Mouse (Mus musculus) kidney, adult 10 weeks (tissue): ENCODE data around the gene Hist1h2ad. TPM values are rescaled to one million over a fixed set of nuclear protein-coding genes. Genes with fewer than 3 reads are reported as not detected.

Experiments
- polyA plus RNA-seq: library from polyadenylated mRNA; stranded (reverse); fragments of 350-450 nt; fragmentation: Illumina TruSeq; extraction: RNeasy Lipid Tissue Mini Kit (QIAGEN cat#74804); gene quantifications from one replicate; pipeline ENCODE4 v1.2.3, GENCODE M21; 2014; ENCODE audit warnings: low read depth, low replicate concordance

Hist1h2ad gene
- polyA plus RNA-seq: not detected

DNA sequence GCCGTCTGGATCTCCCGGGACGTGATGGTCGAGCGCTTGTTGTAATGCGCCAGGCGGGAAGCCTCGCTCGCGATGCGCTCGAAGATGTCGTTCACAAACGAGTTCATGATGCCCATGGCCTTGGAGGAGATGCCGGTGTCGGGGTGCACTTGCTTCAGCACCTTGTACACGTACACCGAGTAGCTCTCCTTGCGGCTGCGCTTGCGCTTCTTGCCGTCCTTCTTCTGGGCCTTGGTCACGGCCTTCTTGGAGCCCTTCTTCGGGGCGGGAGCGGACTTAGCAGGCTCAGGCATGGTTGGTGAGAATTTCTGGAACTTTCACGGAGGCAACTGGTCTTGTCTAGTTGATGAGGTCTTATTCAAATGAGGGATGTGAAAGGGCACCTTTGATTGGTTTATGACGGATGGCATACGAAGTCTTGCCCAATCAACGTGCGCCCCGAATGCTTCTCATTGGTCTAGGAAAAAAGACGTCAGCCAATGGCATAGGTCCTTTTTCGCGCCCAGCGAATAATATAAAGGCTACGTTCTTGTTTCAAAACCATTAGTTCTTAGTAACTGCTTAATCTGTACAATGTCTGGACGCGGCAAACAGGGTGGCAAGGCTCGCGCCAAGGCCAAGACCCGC lies at the start of gene Hist1h2ad, which contains the start of gene Hist1h2bf:
Hist1h2ad (plus strand) TSS at position 484 of the 627 bp plus-strand sequence.
Hist1h2bf (minus strand) TSS at position 299 of the 627 bp plus-strand sequence.

DNA sequence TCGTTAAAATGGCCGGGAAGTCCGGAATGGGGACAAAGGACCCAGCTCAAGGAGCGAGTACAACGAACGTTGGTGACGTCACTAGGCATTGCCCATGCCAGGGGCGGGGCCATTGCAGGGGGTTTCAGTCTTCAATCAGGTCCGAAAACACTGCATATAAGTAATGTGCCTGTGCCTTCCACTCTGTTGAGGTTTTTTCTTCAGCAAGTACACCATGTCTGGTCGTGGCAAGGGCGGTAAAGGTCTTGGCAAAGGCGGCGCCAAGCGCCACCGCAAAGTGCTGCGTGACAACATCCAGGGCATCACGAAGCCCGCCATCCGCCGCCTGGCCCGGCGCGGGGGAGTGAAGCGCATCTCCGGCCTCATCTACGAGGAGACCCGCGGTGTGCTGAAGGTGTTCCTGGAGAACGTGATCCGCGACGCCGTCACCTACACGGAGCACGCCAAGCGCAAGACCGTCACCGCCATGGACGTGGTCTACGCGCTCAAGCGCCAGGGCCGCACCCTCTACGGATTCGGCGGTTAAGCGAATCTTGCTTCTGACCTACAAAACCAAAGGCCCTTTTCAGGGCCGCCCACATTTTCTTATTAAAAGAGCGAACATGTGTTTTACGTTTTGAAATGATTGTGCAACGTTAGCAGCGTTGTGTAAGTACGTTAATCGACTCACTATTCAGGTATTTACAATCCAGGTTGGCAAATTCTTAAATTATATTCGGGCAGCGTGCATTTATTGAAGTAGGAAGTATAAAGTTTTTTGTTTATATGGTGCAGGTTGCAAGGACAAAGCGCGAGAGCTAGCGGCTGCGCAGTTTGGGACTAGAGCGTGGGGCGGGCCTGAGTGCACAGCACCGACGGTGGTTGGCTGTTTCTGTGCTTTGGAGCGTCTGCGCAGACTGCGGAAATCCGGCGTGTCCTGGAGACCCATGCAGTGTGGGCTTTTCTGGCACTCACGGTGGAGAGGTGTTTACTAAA lies 43.0 kb upstream of the Hist1h2ad start, which contains the start of gene Hist1h4h:
Hist1h4h (plus strand) TSS at position 150 of the 975 bp plus-strand sequence.

DNA sequence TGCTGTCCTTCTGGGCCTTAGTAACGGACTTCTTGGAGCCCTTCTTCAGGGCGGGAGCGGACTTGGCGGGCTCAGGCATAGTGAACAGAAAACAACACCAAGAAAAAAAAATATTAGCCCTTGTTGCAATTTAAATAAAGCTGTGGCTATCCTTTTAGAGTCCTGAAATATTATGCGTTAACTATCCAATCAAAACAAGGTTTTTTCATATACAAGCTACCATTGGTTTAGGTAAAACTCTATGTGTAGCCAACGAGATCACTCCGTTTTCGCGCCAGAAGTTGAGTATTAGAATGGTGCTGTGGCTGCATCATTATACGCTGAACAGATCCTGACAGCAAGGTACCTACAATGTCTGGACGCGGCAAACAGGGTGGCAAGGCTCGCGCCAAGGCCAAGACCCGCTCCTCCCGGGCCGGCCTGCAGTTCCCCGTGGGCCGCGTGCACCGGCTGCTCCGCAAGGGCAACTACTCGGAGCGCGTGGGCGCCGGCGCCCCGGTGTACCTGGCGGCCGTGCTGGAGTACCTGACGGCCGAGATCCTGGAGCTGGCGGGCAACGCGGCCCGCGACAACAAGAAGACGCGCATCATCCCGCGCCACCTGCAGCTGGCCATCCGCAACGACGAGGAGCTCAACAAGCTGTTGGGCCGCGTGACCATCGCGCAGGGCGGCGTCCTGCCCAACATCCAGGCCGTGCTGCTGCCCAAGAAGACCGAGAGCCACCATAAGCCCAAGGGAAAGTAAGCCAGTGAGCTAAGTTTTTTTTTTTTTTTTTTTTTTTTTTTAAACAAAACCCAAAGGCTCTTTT lies 40.4 kb upstream of the Hist1h2ad start, which contains the start of gene Hist1h2af:
Hist1h2af (plus strand) TSS at position 347 of the 808 bp plus-strand sequence.

DNA sequence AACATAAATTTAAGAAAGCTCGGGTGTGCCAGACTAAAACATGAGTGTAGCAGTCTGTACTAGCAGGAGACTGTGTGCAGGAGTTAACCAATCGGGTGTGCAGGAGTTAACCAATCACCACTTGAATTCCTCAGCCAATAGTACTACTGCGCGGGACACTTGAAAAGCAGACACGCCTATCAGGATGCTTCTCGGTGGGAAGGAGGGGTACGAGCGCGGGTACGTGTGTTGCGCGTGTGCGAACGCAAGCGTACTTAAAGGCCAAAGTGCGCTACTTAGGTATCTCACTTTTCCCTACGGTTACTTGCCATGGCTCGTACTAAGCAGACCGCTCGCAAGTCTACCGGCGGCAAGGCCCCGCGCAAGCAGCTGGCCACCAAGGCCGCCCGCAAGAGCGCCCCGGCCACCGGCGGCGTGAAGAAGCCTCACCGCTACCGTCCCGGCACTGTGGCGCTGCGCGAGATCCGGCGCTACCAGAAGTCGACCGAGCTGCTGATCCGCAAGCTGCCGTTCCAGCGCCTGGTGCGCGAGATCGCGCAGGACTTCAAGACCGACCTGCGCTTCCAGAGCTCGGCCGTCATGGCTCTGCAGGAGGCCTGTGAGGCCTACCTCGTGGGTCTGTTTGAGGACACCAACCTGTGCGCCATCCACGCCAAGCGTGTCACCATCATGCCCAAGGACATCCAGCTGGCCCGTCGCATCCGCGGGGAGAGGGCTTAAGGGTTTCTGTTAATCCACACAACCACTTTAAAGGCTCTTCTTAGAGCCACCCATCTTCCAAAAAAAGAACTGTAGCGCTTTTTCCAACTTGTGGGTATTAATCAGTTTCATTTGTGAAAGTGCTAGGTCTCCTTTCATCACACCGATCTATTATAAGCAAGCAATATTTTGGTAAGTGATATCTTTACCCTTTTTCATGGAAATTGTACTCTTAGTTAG lies 38.8 kb upstream of the Hist1h2ad start, which contains the start of gene Hist1h3g:
Hist1h3g (plus strand) TSS at position 286 of the 939 bp plus-strand sequence.

DNA sequence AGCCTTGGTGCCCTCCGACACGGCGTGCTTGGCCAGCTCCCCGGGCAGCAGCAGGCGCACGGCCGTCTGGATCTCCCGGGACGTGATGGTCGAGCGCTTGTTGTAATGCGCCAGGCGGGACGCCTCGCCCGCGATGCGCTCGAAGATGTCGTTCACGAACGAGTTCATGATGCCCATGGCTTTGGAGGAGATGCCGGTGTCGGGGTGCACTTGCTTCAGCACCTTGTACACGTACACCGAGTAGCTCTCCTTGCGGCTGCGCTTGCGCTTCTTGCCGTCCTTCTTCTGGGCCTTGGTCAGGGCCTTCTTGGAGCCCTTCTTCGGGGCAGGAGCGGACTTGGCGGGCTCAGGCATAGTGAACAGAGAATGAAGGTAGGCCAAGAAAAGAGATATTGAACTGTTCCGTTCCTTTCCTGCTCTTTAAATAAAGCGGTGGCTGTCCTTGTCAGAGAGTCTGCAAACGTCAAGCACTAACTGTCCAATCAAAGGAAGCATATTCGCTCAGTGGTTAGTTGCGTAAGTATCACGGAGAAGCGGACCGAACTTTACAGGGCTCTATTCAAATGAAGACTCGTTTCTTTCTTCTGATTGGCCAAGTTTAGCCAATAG lies 31.1 kb upstream of the Hist1h2ad start, which contains the start of gene Hist1h2bh:
Hist1h2bh (minus strand) TSS at position 394 of the 609 bp plus-strand sequence.

DNA sequence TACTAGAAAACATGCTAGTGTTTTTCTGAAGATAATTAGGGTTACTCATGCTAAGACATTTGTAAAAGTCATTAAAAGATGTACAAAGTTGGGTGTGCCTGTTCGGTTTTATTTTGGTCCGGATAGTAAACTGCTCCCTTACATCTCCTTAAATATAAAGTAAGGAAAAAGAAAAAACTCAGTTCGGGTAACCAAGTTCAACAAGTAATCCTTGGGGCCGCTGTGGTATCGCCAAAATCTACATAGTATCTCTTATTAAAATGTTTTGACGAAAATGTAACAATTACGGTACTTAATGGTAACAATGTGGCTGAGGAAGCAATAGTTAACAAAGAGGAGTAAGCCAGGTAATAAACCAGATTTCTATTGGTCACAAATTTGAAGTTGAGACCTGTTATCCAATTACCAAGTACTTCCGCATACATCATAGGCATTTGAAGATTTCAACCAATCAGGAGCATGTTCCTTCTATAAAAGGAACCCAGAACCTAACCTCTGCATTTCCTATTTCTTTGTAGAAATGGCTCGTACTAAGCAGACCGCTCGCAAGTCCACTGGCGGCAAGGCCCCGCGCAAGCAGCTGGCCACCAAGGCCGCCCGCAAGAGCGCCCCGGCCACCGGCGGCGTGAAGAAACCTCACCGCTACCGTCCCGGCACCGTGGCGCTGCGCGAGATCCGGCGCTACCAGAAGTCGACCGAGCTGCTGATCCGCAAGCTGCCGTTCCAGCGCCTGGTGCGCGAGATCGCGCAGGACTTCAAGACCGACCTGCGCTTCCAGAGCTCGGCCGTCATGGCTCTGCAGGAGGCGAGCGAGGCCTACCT lies 30.0 kb upstream of the Hist1h2ad start, which contains the start of gene Hist1h3f:
Hist1h3f (plus strand) TSS at position 88 of the 822 bp plus-strand sequence.

DNA sequence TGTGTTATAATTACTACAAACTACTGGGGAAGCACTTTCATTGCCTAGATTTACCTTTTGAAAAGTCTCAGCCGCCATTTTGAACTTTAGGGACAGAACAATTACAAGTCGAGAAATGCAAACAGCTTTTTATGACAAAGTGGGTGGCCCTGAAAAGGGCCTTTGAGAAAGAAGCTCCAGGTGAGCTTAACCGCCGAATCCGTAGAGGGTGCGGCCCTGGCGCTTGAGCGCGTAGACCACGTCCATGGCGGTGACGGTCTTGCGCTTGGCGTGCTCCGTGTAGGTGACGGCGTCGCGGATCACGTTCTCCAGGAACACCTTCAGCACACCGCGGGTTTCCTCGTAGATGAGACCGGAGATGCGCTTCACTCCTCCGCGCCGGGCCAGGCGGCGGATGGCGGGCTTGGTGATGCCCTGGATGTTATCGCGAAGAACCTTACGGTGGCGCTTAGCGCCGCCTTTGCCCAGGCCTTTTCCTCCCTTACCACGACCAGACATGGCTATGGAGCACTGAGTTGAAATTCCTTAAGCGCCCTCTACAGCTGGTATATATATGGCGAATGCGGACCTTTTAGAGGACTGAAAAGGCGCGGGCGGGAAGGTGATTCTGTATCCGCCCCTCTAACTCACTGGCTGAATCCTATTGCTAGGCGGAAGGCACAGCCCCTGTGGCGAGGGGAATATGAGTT lies 22.9 kb upstream of the Hist1h2ad start, which contains the start of gene Hist1h4f:
Hist1h4f (minus strand) TSS at position 503 of the 689 bp plus-strand sequence.

DNA sequence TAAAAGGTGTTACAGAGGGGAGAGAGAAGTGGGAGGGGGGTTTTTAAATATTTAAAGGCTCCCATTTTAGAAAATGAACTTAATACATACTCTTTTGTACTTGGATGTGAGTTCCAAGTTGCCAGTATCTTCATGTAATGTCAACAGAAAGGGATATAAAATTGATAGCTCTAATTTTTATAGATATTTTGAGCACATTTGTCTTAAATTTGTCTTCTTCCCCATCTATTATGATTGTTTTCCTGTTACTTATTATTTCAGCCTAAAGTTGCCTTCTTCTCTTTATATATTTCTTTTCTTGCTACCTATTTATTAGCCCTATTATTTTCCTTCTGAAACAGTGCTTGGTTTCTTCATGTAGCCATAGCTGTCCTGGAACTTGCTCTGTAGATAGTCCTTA lies 21.2 kb upstream of the Hist1h2ad start, which contains the start of gene Hist1h1d:
Hist1h1d (plus strand) TSS at position 301 of the 400 bp plus-strand sequence.

DNA sequence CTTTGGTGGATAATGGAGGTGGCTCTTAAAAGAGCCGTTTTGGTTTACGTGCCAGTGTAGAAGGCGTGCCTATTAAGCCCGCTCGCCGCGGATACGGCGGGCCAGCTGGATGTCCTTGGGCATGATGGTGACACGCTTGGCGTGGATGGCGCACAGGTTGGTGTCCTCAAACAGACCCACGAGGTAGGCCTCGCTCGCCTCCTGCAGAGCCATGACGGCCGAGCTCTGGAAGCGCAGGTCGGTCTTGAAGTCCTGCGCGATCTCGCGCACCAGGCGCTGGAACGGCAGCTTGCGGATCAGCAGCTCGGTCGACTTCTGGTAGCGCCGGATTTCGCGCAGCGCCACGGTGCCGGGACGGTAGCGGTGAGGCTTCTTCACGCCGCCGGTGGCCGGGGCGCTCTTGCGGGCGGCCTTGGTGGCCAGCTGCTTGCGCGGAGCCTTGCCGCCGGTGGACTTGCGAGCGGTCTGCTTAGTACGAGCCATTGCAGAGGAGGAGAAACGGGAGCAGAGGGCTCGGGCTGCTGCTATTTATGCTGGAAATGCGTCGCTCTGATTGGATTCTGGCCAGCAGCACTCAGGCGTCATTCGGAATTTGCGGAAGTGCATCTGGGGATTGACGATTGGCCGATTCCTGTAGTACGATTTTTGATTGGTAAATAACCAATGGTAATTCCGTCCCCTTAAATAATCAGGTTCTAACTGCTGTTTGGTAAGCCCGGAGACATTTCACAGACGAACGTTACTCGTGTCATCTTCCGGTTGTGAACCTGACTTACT lies 12.1 kb upstream of the Hist1h2ad start, which contains the start of gene Hist1h3e:
Hist1h3e (minus strand) TSS at position 487 of the 777 bp plus-strand sequence.

DNA sequence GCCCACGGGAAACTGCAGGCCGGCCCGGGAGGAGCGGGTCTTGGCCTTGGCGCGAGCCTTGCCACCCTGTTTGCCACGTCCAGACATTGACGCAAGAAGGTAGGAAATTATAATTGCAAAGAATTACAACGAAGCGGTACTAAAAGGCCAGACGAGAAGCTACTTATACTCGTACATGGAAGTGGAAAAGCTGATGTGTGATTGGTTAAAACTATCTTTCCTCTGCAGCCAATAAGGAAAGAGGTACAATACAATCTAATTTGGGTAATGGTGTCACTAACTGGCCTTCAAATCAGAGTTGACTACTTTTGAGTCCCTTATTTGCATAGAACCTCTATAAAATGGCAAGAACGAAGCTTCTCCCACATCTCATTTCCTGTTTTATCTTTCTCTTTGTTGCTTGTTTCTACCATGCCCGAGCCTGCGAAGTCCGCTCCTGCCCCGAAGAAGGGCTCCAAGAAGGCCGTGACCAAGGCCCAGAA lies 3.1 kb upstream of the Hist1h2ad start, which contains the start of the genes Hist1h2ae and Hist1h2bg:
Hist1h2ae (minus strand) TSS at position 199 of the 482 bp plus-strand sequence.
Hist1h2bg (plus strand) TSS at position 375 of the 482 bp plus-strand sequence.

DNA sequence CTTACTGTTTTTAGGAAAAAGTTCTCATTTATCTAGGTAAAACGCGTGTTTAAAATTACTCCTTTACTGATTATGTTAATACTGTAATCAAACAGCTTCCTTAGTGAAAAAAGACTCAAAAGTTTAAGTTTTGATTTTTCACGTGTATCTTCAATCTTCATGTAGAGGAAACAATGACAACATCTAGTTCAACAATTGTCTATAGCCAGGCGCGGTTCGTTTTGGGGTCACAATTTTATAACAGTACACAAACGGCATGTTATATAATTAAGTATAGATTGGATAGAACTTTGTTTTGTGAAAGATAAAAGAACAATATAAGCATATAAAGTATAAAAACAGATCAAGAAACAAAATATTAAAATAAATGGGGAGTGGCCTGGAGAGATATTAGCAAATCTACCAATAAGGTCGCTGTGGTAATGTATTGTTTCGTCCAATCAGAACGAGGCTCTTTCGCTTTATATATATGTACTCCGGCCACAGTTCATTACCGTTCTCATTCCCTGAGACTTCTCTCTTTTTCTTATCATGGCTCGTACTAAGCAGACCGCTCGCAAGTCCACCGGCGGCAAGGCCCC lies 1.2 kb downstream of the Hist1h2ad start, which contains the start of gene Hist1h3d:
Hist1h3d (plus strand) TSS at position 493 of the 581 bp plus-strand sequence.

DNA sequence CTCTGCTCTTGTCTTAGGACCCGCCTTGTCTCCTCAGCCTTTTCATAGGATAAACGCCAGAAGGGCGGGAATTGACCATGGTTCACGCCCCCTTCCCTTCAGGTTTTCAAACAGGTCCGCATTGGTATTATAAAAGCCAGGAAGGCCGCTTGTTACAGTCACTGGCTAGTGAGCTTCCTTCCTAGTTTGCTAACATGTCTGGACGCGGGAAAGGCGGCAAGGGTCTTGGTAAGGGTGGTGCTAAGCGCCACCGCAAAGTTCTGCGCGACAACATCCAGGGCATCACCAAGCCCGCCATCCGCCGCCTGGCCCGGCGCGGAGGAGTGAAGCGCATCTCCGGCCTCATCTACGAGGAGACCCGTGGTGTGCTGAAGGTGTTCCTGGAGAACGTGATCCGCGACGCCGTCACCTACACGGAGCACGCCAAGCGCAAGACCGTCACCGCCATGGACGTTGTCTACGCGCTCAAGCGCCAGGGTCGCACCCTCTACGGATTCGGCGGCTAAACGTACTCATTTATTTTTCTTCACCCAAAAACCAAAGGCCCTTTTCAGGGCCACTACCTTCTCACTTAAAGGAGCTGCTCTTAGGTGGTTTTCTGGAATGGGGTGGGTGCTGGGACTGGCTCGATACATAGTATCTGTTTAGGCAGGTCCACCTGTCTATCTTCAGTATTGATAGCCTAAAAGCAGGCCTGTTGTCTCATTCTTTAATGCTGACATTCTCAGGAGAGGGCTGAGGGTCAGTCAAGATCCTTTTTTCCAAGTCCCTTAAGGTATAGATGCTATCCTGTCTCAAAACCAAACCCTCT lies 7.4 kb downstream of the Hist1h2ad start, which contains the start of gene Hist1h4d:
Hist1h4d (plus strand) TSS at position 191 of the 811 bp plus-strand sequence.

DNA sequence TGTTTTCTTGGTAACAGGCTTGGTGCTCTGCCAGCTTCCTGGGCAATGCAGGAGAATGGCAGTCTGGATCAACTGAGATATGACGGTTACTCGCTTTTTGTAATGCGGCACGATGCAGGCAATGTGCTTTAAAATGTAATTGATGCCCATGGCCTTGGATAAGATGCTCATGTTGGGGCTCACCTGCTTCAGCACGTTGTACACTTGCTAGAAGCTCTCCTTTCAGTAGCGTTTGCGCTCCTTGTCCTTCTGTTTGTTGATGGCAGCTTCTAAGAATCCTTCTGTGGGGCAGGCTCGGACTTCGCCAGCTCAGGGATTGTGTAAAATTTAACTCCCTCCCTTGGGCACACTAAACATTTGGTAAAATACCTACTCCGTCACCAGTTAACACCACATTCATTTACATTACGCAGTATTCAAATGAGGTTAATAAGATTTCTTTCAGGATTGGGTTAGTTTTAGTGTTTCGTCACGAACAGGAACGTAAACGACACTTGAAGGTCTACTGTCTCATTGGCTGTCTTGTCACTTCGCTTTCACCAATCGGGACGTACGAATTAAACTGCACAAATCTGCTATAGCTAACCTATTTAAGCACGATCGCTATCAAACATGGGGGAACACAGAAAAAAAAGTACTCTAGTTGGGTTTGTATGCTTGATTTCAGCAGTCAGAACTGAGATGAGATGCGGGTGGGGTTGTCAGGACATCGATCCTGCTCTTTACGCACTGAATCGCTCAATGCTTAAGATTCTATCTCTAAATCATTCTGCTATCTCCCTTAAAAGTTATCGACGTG lies 46.8 kb downstream of the Hist1h2ad start, which contains the start of gene Hist1h2be:
Hist1h2be (minus strand) TSS at position 392 of the 799 bp plus-strand sequence.

DNA sequence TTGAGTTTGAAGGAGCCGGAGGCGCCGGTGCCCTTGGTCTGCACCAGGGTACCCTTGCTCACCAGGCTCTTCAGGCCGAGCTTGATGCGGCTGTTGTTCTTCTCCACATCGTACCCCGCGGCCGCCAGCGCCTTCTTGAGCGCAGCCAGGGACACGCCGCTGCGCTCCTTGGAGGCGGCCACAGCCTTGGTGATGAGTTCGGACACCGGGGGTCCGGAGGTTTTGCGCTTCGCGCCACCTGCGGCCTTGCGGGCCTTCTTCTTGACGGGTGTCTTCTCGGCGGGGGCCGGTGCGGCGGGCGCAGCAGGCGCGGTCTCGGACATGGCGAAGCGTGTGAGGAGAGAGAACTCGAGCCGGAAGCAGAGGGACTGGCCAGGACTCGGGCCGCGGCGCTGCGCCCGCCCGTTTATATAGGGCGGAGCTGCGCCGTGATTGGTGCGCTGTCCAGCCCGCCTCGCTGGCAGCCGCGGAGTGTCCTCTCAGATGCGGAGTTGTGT lies 48.0 kb downstream of the Hist1h2ad start, which contains the start of gene Hist1h1e:
Hist1h1e (minus strand) TSS at position 384 of the 497 bp plus-strand sequence.

